Mouse (Mus musculus) brain, embryonic 14.5 days (tissue): ENCODE data around the gene Rab23. TPM values are rescaled to one million over a fixed set of nuclear protein-coding genes. Genes with fewer than 3 reads are reported as not detected.

Experiments used
- DNase-seq: peaks from one replicate; pipeline ENCODE4 v3.0.0-alpha.2; 2011; ENCODE audit warnings: low read depth
- CTCF ChIP-seq: fragments of 200-500 bp; IDR thresholded peaks from 2 replicates; pipeline ENCODE4 v1.5.1; 2012; ENCODE audit warnings: inconsistent platforms, mild to moderate bottlenecking, moderate library complexity, borderline replicate concordance; ENCODE audit not compliant: insufficient read depth, insufficient read length; ENCODE audit errors: extremely low read depth
- POLR2A ChIP-seq: fragments of 200-500 bp; IDR thresholded peaks from 2 replicates; pipeline ENCODE4 v1.6.1; 2012; ENCODE audit warnings: mild to moderate bottlenecking, inconsistent platforms, borderline replicate concordance; ENCODE audit not compliant: poor library complexity, insufficient read depth, insufficient read length, severe bottlenecking; ENCODE audit errors: extremely low read depth
- polyA plus RNA-seq: library from polyadenylated mRNA; depleted of rRNA; stranded (reverse); fragments of >200 nt; gene quantifications from 2 replicates; pipeline ENCODE4 v1.2.3, GENCODE M21; 2012

Rab23 gene
- polyA plus RNA-seq, 1 experiment = 19.8 TPM

GRCm38 (mm10) chr1:33755799-33756198 is 36.1 kb downstream of the Rab23 start:
- no peak for TF ChIP-seq POLR2A
- no peak for TF ChIP-seq CTCF
- DNase-seq = no peak

- TF ChIP-seq CTCF = no peak
- TF ChIP-seq POLR2A = no peak
- DNase-seq = peak; percentile 13
Observed at GRCm38 (mm10) chr1:33756258-33757032, 36.8 kb downstream of the Rab23 start.

- peak; percentile 46 for DNase-seq
- no peak for TF ChIP-seq CTCF
- no peak for TF ChIP-seq POLR2A
Observed at GRCm38 (mm10) chr1:33757033-33757413, 37.3 kb downstream of the Rab23 start.

GRCm38 (mm10) chr1:33757491-33758041 is 37.9 kb downstream of the Rab23 start, which contains the start of gene Bag2:
TSS of gene Bag2 (minus strand) at chr1:33757795.
- DNase-seq = peak; percentile 60
- TF ChIP-seq CTCF = peak; percentile 10; the same call in 1 of the 2 replicates
- TF ChIP-seq POLR2A = 0 out of 2 replicates have a peak, but pooled peaks have one; percentile 21

- no peak for TF ChIP-seq POLR2A
- no peak for TF ChIP-seq CTCF
- DNase-seq = peak; percentile 13
Observed at GRCm38 (mm10) chr1:33758488-33758887, 38.8 kb downstream of the Rab23 start.

GRCm38 (mm10) chr1:33763826-33764225 is 44.1 kb downstream of the Rab23 start:
- TF ChIP-seq CTCF = no peak
- TF ChIP-seq POLR2A = no peak

GRCm38 (mm10) chr1:33765468-33766080 is 45.9 kb downstream of the Rab23 start:
- TF ChIP-seq POLR2A (no peak), CTCF (no peak)
- no peak for DNase-seq

More at GRCm38 (mm10) chr1:33763826-33764225, 44.1 kb downstream of the Rab23 start:
- no peak for DNase-seq

GRCm38 (mm10) chr1:33766520-33767508 is 47.1 kb downstream of the Rab23 start:
- DNase-seq = no peak
- no peak for TF ChIP-seq CTCF
- TF ChIP-seq POLR2A = no peak

- TF ChIP-seq POLR2A (no peak), CTCF (no peak)
- DNase-seq = no peak
Observed at GRCm38 (mm10) chr1:33768091-33768787, 48.6 kb downstream of the Rab23 start.

GRCm38 (mm10) chr1:33768827-33769226 is 49.1 kb downstream of the Rab23 start:
- TF ChIP-seq POLR2A = no peak

GRCm38 (mm10) chr1:33771621-33772020 is 51.9 kb downstream of the Rab23 start:
- TF ChIP-seq POLR2A (no peak), CTCF (no peak)
- no peak for DNase-seq

More at GRCm38 (mm10) chr1:33768827-33769226, 49.1 kb downstream of the Rab23 start:
- no peak for DNase-seq

- no peak for TF ChIP-seq CTCF
- TF ChIP-seq POLR2A = no peak
Observed at GRCm38 (mm10) chr1:33772106-33772505, 52.4 kb downstream of the Rab23 start.

More at GRCm38 (mm10) chr1:33772106-33772505, 52.4 kb downstream of the Rab23 start:
- DNase-seq = no peak
